Mouse (Mus musculus) stomach, postnatal 0 days (tissue): ENCODE measurements around the gene Usp54. TPM values are rescaled to one million over a fixed set of nuclear protein-coding genes. Genes with fewer than 3 reads are reported as not detected.

Experiments used
- ATAC-seq: fragments of 200-750 bp; cut with Nextera tagmentation; 2 replicates; pipeline ENCODE4 v1.8.0; 2017; ENCODE audit not compliant: low FRiP score, low TSS enrichment
- DNase-seq: peaks from one replicate; pipeline ENCODE4 v3.0.0-alpha.2; 2016; ENCODE audit warnings: low spot score
- H3K27ac ChIP-seq: fragments of 300-500 bp; sonication (generic); replicated peaks from 2 replicates; pipeline ENCODE4 v1.5.1; 2014; ENCODE audit warnings: mild to moderate bottlenecking, control low read depth
- H3K27me3 ChIP-seq: fragments of 300-500 bp; sonication (generic); 2 replicates; pipeline ENCODE4 v1.6.1; 2014; ENCODE audit warnings: low read length; ENCODE audit not compliant: control insufficient read depth, insufficient read depth
- H3K36me3 ChIP-seq: fragments of 300-500 bp; sonication (generic); 2 replicates; pipeline ENCODE4 v1.6.1; 2014; ENCODE audit warnings: low read length, mixed read lengths; ENCODE audit not compliant: control insufficient read depth, insufficient read depth
- H3K4me1 ChIP-seq: fragments of 300-500 bp; sonication (generic); replicated peaks from 2 replicates; pipeline ENCODE4 v1.6.1; 2014; ENCODE audit warnings: antibody characterized with exemption; ENCODE audit not compliant: control insufficient read depth, insufficient read depth
- H3K4me2 ChIP-seq: fragments of 300-500 bp; sonication (generic); replicated peaks from 2 replicates; pipeline ENCODE4 v1.6.1; 2014; ENCODE audit warnings: low read depth, mild to moderate bottlenecking, control low read depth, moderate library complexity
- H3K4me3 ChIP-seq: fragments of 300-500 bp; sonication (generic); 2 replicates; pipeline ENCODE4 v1.5.1; 2014; ENCODE audit warnings: low read depth, low read length, control low read depth
- H3K9ac ChIP-seq: fragments of 300-500 bp; sonication (generic); 2 replicates; pipeline ENCODE4 v1.6.1; 2014; ENCODE audit warnings: mild to moderate bottlenecking, low read length, control low read depth, mixed read lengths
- H3K9me3 ChIP-seq: fragments of 300-500 bp; sonication (generic); 2 replicates; pipeline ENCODE4 v1.6.1; 2016; ENCODE audit warnings: low read length; ENCODE audit not compliant: control insufficient read depth
- CTCF ChIP-seq: IDR thresholded peaks from 2 replicates; pipeline ENCODE4 v1.5.1; 2016; ENCODE audit warnings: antibody characterized with exemption, low read depth, mild to moderate bottlenecking, moderate library complexity
- EP300 ChIP-seq: optimal IDR thresholded peaks from 2 replicates; pipeline ENCODE3; 2016; ENCODE audit warnings: antibody characterized with exemption
- WGBS: fragments of 180-500 bp; shearing (Covaris S2); extraction: QIAGEN DNeasy Blood & Tissue Kit; methylation state at CpG from one replicate; pipeline ENCODE4 v1.1.7; 2014; 5-methylcytosine and 5-hydroxymethylcytosine counted together
- polyA plus RNA-seq: library from polyadenylated mRNA; unstranded; fragments of >200 nt; fragmentation: Nextera tagmentation; extraction: Ambion mirVana; gene quantifications from 2 replicates; pipeline ENCODE4 v1.2.1, GENCODE M21; 2015

Usp54 gene
- polyA plus RNA-seq, 1 experiment from 2014 or later, result 3.3 TPM

DNA sequence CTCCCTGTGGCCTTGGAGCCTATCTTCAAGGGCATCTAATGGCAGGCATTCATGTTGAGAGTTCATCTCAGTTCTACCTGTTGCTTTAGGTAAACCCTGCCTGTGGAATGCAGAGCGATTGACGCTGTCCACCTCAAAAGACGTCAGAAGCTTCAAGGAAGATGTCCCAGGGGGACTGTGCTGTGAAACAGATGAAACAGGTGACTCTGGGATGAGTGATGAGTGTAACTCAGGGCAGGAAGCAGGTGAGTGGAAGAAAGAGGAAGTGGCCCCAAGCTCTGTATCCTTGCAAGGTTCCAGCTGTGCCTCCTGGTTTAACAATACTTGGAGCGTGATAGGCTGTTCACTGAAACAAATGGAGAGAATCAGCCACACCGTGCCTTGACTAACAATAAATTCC is 79.0 kb downstream of the Usp54 start:
- no peak for ATAC-seq
- Histone ChIP-seq H3K4me2 (no peak overlapping the region), H3K27me3 (no peaks in the 10 kb centered on the region), H3K36me3 (peaks cover 15% of the 10 kb centered on the region), H3K27ac (no peak overlapping the region), H3K9ac (no peak overlapping the region), H3K9me3 (no peaks in the 10 kb centered on the region), H3K4me1 (no peaks in the 10 kb centered on the region), H3K4me3 (no peak overlapping the region)
- no peak for TF ChIP-seq CTCF
- no peak for TF ChIP-seq EP300
- 87% methylated on average over 5 of the region's 5 CpGs for WGBS
- no peak for DNase-seq

DNA sequence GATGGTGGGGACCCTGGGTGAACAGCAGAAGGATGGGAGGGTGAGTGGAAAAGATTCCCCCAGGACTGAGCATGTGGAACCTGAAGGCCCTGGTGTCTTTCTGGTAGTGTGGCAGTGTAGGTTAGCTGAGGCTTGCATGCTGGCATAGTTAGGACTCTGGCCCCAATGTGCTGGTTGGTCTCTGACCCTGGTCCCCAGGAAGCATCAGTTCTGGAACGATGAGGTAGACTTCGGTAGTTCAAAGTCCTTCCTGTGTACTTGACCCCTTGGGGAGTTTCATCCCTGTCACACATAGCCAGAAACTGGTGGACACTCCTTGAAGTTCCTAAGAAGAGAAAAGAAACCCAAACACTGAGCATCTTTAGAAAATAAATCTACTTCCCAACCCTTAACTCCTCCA is 90.7 kb downstream of the Usp54 start:
- ATAC-seq (no peak), DNase-seq (no peak)
- no peaks in the 10 kb centered on the region; the same call in 1 of the 2 replicates for H3K4me1 ChIP-seq
- no peak overlapping the region for H3K4me2 ChIP-seq
- no peaks in the 10 kb centered on the region for H3K27me3 ChIP-seq
- H3K4me3 ChIP-seq, result no peak overlapping the region
- no peak overlapping the region for H3K27ac ChIP-seq
- H3K9ac ChIP-seq, result no peak overlapping the region
- TF ChIP-seq EP300, result no peak
- no peak for TF ChIP-seq CTCF
- H3K9me3 ChIP-seq, result no peaks in the 10 kb centered on the region
- H3K36me3 ChIP-seq, result peaks cover 5% of the 10 kb centered on the region; the same call in 1 of the 2 replicates
- WGBS, result 83% methylated on average over 2 of the region's 2 CpGs

DNA sequence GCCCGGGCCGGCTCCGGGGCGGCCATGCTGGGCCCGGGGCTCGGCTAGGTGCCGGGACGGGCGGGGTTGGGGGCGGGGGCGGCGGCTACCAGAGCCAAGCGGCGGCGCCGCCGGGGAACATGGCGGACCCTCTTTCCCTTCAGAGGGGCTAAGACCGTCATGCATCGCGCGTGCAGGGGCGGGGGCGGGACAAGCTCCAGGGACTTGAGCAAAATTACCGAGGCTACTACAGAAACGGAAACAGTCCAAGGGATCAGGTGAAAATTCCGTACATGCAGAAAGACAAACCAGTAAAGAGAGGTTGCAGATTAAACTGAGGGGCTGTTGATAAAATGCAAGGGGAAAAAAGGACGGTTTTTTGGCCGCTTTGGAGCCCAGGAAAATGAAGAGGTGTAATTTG is 94.4 kb downstream of the Usp54 start, which contains the start of gene Ppp3cb:
Gene Ppp3cb, minus strand, starts transcription at position 159 of the 400 bp plus-strand sequence.
- 0% methylated on average over 24 of the region's 29 CpGs for WGBS
- H3K4me3 ChIP-seq, result peak within 1 kb of the TSS; percentile 80
- ATAC-seq (peak; percentile 86), DNase-seq (peak; percentile 94)
- H3K27me3 ChIP-seq, result no peaks in the 10 kb centered on the region
- peak within 1 kb of the TSS; percentile 92 for H3K9ac ChIP-seq
- no peak for TF ChIP-seq CTCF
- TF ChIP-seq EP300, result no peak
- no peaks in the 10 kb centered on the region for H3K9me3 ChIP-seq
- H3K4me2 ChIP-seq, result peak within 1 kb of the TSS; percentile 59
- H3K27ac ChIP-seq, result peak within 1 kb of the TSS; percentile 99
- peaks cover 4% of the 10 kb centered on the region; the same call in 1 of the 2 replicates for H3K36me3 ChIP-seq
- no peaks in the 10 kb centered on the region; the same call in 1 of the 2 replicates for H3K4me1 ChIP-seq

DNA sequence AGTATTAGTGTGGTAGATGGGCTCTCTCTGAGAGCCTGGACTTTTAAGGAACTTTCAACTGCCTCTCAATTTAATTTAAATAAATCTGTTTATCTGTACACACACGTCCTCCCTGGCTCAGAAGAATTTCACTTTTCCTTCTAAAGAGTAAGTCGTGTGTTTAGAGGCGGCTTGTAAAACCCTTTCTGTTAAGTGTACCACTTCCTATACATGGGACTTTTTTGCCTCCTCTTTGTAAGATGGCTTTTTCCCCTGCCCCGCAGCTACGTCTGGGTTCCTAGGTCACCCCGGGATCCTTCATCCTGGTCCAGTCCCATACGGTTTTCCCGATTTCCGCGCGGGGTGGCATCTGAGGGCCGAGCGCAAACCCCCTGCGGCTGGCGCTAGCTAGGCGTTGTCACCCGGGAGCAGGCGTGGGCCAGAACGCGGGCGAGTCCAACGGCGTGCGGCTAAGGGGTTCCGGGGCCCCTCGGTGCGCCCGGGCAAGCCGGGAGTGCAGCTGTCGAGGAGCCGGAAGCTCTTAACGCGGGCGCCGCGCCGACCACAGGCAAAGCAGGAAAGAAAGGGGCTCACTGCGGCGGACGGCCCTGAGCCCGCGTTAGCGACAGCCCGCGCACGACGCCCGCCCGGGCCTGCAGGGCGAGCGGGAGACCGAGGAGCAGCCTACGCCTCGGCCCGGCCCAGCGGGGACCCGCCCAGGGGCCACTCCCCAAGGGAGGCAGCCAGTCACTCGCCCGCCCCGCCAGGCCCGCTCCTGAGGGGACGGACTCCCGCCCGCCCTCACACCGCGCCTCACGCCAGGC is 95.1 kb downstream of the Usp54 start:
- Histone ChIP-seq H3K27ac (peak overlapping the region; percentile 99), H3K4me3 (peak overlapping the region; percentile 80), H3K9ac (peak overlapping the region; percentile 92), H3K9me3 (no peaks in the 10 kb centered on the region), H3K27me3 (no peaks in the 10 kb centered on the region), H3K36me3 (peaks cover 4% of the 10 kb centered on the region; the same call in 1 of the 2 replicates), H3K4me1 (no peaks in the 10 kb centered on the region; the same call in 1 of the 2 replicates), H3K4me2 (peak overlapping the region; percentile 59)
- ATAC-seq (peak; percentile 99), DNase-seq (peak; percentile 96)
- TF ChIP-seq EP300 (no peak), CTCF (no peak)
- WGBS, result 1% methylated on average over 45 of the region's 67 CpGs

DNA sequence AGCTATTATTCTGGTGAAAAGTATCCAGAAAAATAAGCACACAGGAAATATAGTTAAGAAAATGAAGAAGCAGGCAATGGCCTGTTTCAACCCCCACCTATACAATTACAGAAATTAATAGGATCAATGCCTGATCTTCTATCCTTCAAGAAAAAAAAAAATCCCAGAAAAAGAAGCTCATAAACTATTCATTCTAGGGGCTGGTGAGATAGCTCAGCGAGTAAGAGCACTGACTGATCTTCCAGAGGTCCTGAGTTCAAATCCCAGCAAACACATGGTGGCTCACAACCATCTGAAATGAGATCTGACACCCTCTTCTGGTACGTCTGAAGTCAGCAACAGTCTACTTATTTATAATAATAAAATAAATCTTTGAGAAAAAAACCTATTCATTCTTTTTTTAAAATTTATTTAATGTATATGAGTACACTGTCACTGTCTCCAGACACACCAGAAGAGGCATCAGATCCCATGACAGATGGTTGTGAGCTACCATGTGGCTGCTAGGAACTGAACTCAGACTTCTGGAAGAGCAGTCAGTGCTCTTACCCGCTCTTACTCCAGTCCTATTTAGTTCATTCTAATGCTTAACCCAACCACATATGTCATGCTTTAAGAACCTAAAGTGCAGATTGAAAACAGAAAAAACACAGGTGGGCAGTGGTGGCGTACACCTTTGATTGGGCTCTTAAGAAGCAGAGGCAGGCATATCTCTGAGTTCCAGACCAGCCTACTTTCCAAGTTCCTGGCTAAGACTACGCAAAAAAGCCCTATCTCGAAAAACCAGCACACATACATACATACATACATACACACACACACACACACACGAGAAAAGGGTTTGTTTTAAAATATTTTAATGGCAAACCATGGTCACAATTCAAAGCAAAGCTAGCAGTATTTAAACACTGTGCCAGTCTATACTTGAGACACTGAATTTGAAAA is 96.1 kb downstream of the Usp54 start:
- Histone ChIP-seq H3K4me3 (peak overlapping the region; percentile 80), H3K36me3 (peaks cover 4% of the 10 kb centered on the region; the same call in 1 of the 2 replicates), H3K4me2 (peak overlapping the region; percentile 59), H3K27ac (no peak overlapping the region), H3K9ac (no peak overlapping the region), H3K9me3 (no peaks in the 10 kb centered on the region), H3K27me3 (no peaks in the 10 kb centered on the region), H3K4me1 (no peaks in the 10 kb centered on the region; the same call in 1 of the 2 replicates)
- no peak for DNase-seq
- TF ChIP-seq CTCF (no peak), EP300 (no peak)
- 55% methylated on average over 7 of the region's 7 CpGs for WGBS
- ATAC-seq, result no peak
